Mouse (Mus musculus) MEL (cell line): ENCODE data around the gene Glis1. TPM values are rescaled to one million over a fixed set of nuclear protein-coding genes. Genes with fewer than 3 reads are reported as not detected.

Source experiments
- DNase-seq: peaks from one replicate; pipeline ENCODE4 v3.0.0; 2011; ENCODE audit warnings: low read depth, low spot score
- H3K27ac ChIP-seq: 2 replicates; pipeline ENCODE4 v1.5.1; 2012; ENCODE audit warnings: low read depth, mild to moderate bottlenecking, control low read depth, low read length, moderate library complexity; ENCODE audit not compliant: control insufficient read depth
- H3K27me3 ChIP-seq, 2 experiments: fragments of 150-350 bp in 1 of 2; sonication (generic) in 1 of 2; 2 replicates each; pipeline ENCODE4 v1.6.1; 2012; ENCODE audit warnings: low read length in 2 of 2, mild to moderate bottlenecking in 2 of 2, improper control_type of control experiment in 1 of 2, moderate library complexity in 1 of 2; ENCODE audit not compliant: insufficient read depth in 2 of 2, control insufficient read depth in 1 of 2
- H3K36me3 ChIP-seq, 2 experiments: 2 replicates each; pipeline ENCODE4 v1.6.1; 2012 to 2014; ENCODE audit warnings: low read length in 2 of 2, improper control_type of control experiment in 1 of 2, inconsistent platforms in 1 of 2, mild to moderate bottlenecking in 1 of 2; ENCODE audit not compliant: insufficient read depth in 2 of 2, control insufficient read depth in 1 of 2
- H3K4me1 ChIP-seq, 2 experiments: fragments of 150-350 bp in 1 of 2; sonication (generic) in 1 of 2; 2 replicates each; pipeline ENCODE4 v1.6.1; 2012; ENCODE audit warnings: low read length in 2 of 2, improper control_type of control experiment in 1 of 2, mild to moderate bottlenecking in 1 of 2; ENCODE audit not compliant: insufficient read depth in 2 of 2, control insufficient read depth in 1 of 2
- H3K4me3 ChIP-seq, 2 experiments: fragments of 150-350 bp in 1 of 2; sonication (generic) in 1 of 2; 2 replicates each; pipeline ENCODE4 v1.5.1; 2012; ENCODE audit warnings: low read depth in 2 of 2, low read length in 2 of 2, mild to moderate bottlenecking in 2 of 2, moderate library complexity in 2 of 2, control low read depth in 1 of 2, improper control_type of control experiment in 1 of 2; ENCODE audit not compliant: control insufficient read depth in 1 of 2, insufficient read depth in 1 of 2
- H3K79me2 ChIP-seq: 2 replicates; pipeline ENCODE4 v1.6.1; 2012; ENCODE audit warnings: mild to moderate bottlenecking, low read length, moderate library complexity; ENCODE audit not compliant: control insufficient read depth, poor library complexity, insufficient read depth
- H3K9ac ChIP-seq: 2 replicates; pipeline ENCODE4 v1.6.1; 2012; ENCODE audit warnings: low read depth, mild to moderate bottlenecking, control low read depth, low read length, moderate library complexity; ENCODE audit not compliant: control insufficient read depth, poor library complexity, severe bottlenecking
- H3K9me3 ChIP-seq: fragments of 150-350 bp; sonication (generic); replicated peaks from 2 replicates; pipeline ENCODE4 v1.6.1; 2012; ENCODE audit warnings: mild to moderate bottlenecking, low read length, improper control_type of control experiment, moderate library complexity; ENCODE audit not compliant: insufficient read depth
- CHD1 ChIP-seq: IDR thresholded peaks from 2 replicates; pipeline ENCODE4 v1.6.1; 2012; ENCODE audit warnings: low read depth, mild to moderate bottlenecking, inconsistent platforms, low read length, improper control_type of control experiment
- CHD2 ChIP-seq: IDR thresholded peaks from 2 replicates; pipeline ENCODE4 v1.6.1; 2011; ENCODE audit warnings: low read length, improper control_type of control experiment
- EP300 ChIP-seq, 2 experiments: IDR thresholded peaks; 2 replicates each; pipeline ENCODE4 v1.6.1; 2011; ENCODE audit warnings: improper control_type of control experiment in 2 of 2, low read length in 2 of 2, low read depth in 1 of 2, mild to moderate bottlenecking in 1 of 2
- GABPA ChIP-seq: IDR thresholded peaks from 2 replicates; pipeline ENCODE4 v1.6.1; 2012; ENCODE audit warnings: low read depth, mild to moderate bottlenecking, inconsistent platforms, low read length, improper control_type of control experiment, moderate library complexity
- GATA1 ChIP-seq: IDR thresholded peaks from 2 replicates; pipeline ENCODE4 v1.6.1; 2011; ENCODE audit warnings: low read depth, low read length, improper control_type of control experiment
- HCFC1 ChIP-seq: IDR thresholded peaks from 2 replicates; pipeline ENCODE4 v1.6.1; 2012; ENCODE audit warnings: low read depth, mild to moderate bottlenecking, inconsistent platforms, low read length, improper control_type of control experiment, moderate library complexity
- MAFK ChIP-seq: IDR thresholded peaks from 2 replicates; pipeline ENCODE4 v1.6.1; 2011; ENCODE audit warnings: low read depth, mild to moderate bottlenecking, low read length, improper control_type of control experiment, borderline replicate concordance
- MAX ChIP-seq: IDR thresholded peaks from 2 replicates; pipeline ENCODE4 v1.6.1; 2011; ENCODE audit warnings: low read length, improper control_type of control experiment
- MAZ ChIP-seq: IDR thresholded peaks from 2 replicates; pipeline ENCODE4 v1.6.1; 2012; ENCODE audit warnings: low read depth, mild to moderate bottlenecking, inconsistent platforms, low read length, improper control_type of control experiment
- MXI1 ChIP-seq: IDR thresholded peaks from 2 replicates; pipeline ENCODE4 v1.6.1; 2011; ENCODE audit warnings: mild to moderate bottlenecking, low read depth, low read length, improper control_type of control experiment
- MYB ChIP-seq: IDR thresholded peaks from 2 replicates; pipeline ENCODE4 v1.6.1; 2011; ENCODE audit warnings: mild to moderate bottlenecking, low read depth, low read length, improper control_type of control experiment
- MYC ChIP-seq: IDR thresholded peaks from 2 replicates; pipeline ENCODE4 v1.6.1; 2011; ENCODE audit warnings: low read depth, mild to moderate bottlenecking, low read length, improper control_type of control experiment, moderate library complexity
- NELFE ChIP-seq: IDR thresholded peaks from 2 replicates; pipeline ENCODE4 v1.6.1; 2011; ENCODE audit warnings: low read depth, low read length, improper control_type of control experiment
- POLR2A ChIP-seq, 2 experiments: IDR thresholded peaks; 2 replicates each; pipeline ENCODE4 v1.6.1; 2011 to 2012; ENCODE audit warnings: low read length in 2 of 2, mild to moderate bottlenecking in 2 of 2, control low read depth in 1 of 2, improper control_type of control experiment in 1 of 2, low read depth in 1 of 2, moderate library complexity in 1 of 2; ENCODE audit not compliant: control insufficient read depth in 1 of 2, insufficient read depth in 1 of 2, poor library complexity in 1 of 2
- POLR2AphosphoS2 ChIP-seq: IDR thresholded peaks from 2 replicates; pipeline ENCODE4 v1.6.1; 2011; ENCODE audit warnings: low read length, improper control_type of control experiment
- RCOR1 ChIP-seq: IDR thresholded peaks from 2 replicates; pipeline ENCODE4 v1.6.1; 2012; ENCODE audit warnings: low read depth, mild to moderate bottlenecking, inconsistent platforms, low read length, improper control_type of control experiment
- SMC3 ChIP-seq: IDR thresholded peaks from 2 replicates; pipeline ENCODE4 v1.6.1; 2011; ENCODE audit warnings: low read depth, low read length, improper control_type of control experiment
- TAL1 ChIP-seq: IDR thresholded peaks from 2 replicates; pipeline ENCODE4 v1.6.1; 2012; ENCODE audit warnings: mild to moderate bottlenecking, inconsistent platforms, low read length, moderate library complexity, mixed read lengths
- TBP ChIP-seq: IDR thresholded peaks from 2 replicates; pipeline ENCODE4 v1.8.0; 2011; ENCODE audit warnings: low read depth, low read length, improper control_type of control experiment
- UBTF ChIP-seq: IDR thresholded peaks from 2 replicates; pipeline ENCODE4 v1.6.1; 2012; ENCODE audit warnings: low read depth, mild to moderate bottlenecking, inconsistent platforms, low read length, improper control_type of control experiment, moderate library complexity, borderline replicate concordance; ENCODE audit not compliant: insufficient read depth
- USF1 ChIP-seq: IDR thresholded peaks from 2 replicates; pipeline ENCODE4 v1.6.1; 2014; ENCODE audit warnings: low read depth, mild to moderate bottlenecking, inconsistent platforms, low read length, improper control_type of control experiment, moderate library complexity
- USF2 ChIP-seq, 2 experiments: IDR thresholded peaks; 2 replicates each; pipeline ENCODE4 v1.6.1; 2011 to 2012; ENCODE audit warnings: improper control_type of control experiment in 2 of 2, low read length in 2 of 2, borderline replicate concordance in 1 of 2, inconsistent platforms in 1 of 2, low read depth in 1 of 2, mild to moderate bottlenecking in 1 of 2; ENCODE audit not compliant: insufficient read depth in 1 of 2
- ZC3H11A ChIP-seq: IDR thresholded peaks from 2 replicates; pipeline ENCODE4 v1.6.1; 2012; ENCODE audit warnings: low read depth, mild to moderate bottlenecking, inconsistent platforms, low read length, improper control_type of control experiment
- polyA plus RNA-seq, 2 experiments: library from polyadenylated mRNA; stranded (reverse) in 1 of 2; unstranded in 1 of 2; fragments of >175 nt in 1 of 2; fragments of >200 nt in 1 of 2; gene quantifications; 2 replicates each; pipeline versions ENCODE4 v1.2.1 to v1.2.4; 2012; ENCODE audit warnings: low replicate concordance in 2 of 2, low read depth in 1 of 2; ENCODE audit not compliant: insufficient read length in 2 of 2, insufficient read depth in 1 of 2, missing spikeins in 1 of 2
- total RNA-seq: library from RNA; depleted of rRNA; stranded (reverse); fragments of 300-350 nt; gene quantifications from 2 replicates; pipeline ENCODE4 v1.2.3, GENCODE M21; 2012

Glis1 gene
- total and polyA plus RNA-seq, 3 experiments = 0.46 to 0.93 TPM; not detected in 1

GRCm38 (mm10) chr4:107593426-107593825, 159.0 kb downstream of the Glis1 start:
- no peak for DNase-seq
- TF ChIP-seq HCFC1 = no peak
- no peak for TF ChIP-seq MAFK
- Histone ChIP-seq H3K9me3 (no peaks in the 10 kb centered on the region), H3K4me1 (no peaks in the 10 kb centered on the region), H3K36me3 (no peaks in the 10 kb centered on the region), H3K27ac (no peak overlapping the region), H3K79me2 (no peaks in the 10 kb centered on the region), H3K27me3 (no peaks in the 10 kb centered on the region), H3K4me3 (no peak overlapping the region), H3K9ac (no peak overlapping the region)

- Histone ChIP-seq H3K9me3 (no peaks in the 10 kb centered on the region), H3K27ac (no peak overlapping the region), H3K4me3 (no peak overlapping the region), H3K4me1 (no peaks in the 10 kb centered on the region), H3K27me3 (no peaks in the 10 kb centered on the region), H3K36me3 (no peaks in the 10 kb centered on the region), H3K9ac (no peak overlapping the region)
- DNase-seq = no peak
- TF ChIP-seq MYC (no peak), CHD1 (no peak), SMC3 (no peak), ZC3H11A (no peak), CHD2 (no peak), RCOR1 (no peak), MYB (no peak), POLR2AphosphoS2 (no peak), EP300 (IDR thresholded peaks at IDR 0.05; ENCODE audit: low read depth in 1 of 2, low read length in 2 of 2) (no peak), TBP (no peak), POLR2A (IDR thresholded peaks at IDR 0.05; ENCODE audit: control insufficient read depth in 1 of 2, insufficient read depth in 1 of 2, low read depth in 1 of 2, low read length in 2 of 2, poor library complexity in 1 of 2) (no peak), HCFC1 (no peak)
- TF ChIP-seq, all 39 proteins: peak for 0
- no peaks in the 10 kb centered on the region for H3K79me2 ChIP-seq
Observed at GRCm38 (mm10) chr4:107597226-107597897, 163.0 kb downstream of the Glis1 start.

GRCm38 (mm10) chr4:107597898-107598580, 163.6 kb downstream of the Glis1 start:
- DNase-seq = no peak
- Histone ChIP-seq H3K9ac (no peak overlapping the region), H3K9me3 (no peaks in the 10 kb centered on the region), H3K27me3 (no peaks in the 10 kb centered on the region), H3K4me3 (no peak overlapping the region), H3K4me1 (no peaks in the 10 kb centered on the region), H3K36me3 (no peaks in the 10 kb centered on the region), H3K27ac (no peak overlapping the region), H3K79me2 (no peaks in the 10 kb centered on the region)
- no peak for TF ChIP-seq TAL1
- TF ChIP-seq CHD1 = no peak
- TF ChIP-seq GABPA = no peak
- no peak for TF ChIP-seq USF2 (IDR thresholded peaks at IDR 0.05; ENCODE audit: borderline replicate concordance in 1 of 2, insufficient read depth in 1 of 2, low read depth in 1 of 2, low read length in 2 of 2)
- TF ChIP-seq MAFK = no peak
- TF ChIP-seq USF1 = no peak
- no peak for TF ChIP-seq RCOR1
- TF ChIP-seq MYC = no peak
- TF ChIP-seq CHD2 = no peak
- no peak for TF ChIP-seq MAX
- TF ChIP-seq MYB = no peak
- TF ChIP-seq MAZ = no peak
- no peak for TF ChIP-seq UBTF
- no peak for TF ChIP-seq NELFE
- TF ChIP-seq ZC3H11A = no peak
- no peak for TF ChIP-seq MXI1
- TF ChIP-seq GATA1 = no peak
